Mouse (Mus musculus) adrenal gland (tissue): ENCODE data around the gene Vamp2.

Source experiments
- intact Hi-C: fragments of 180-260 bp; cut with DNase I; formaldehyde crosslinking; loops from one replicate; pipeline ENCODE4 v1.15.1; 2025

Gene Vamp2

GRCm38 (mm10) chr11:69096987-69097900 is 9.0 kb downstream of the Vamp2 start:
- intact Hi-C loops = loop anchor here (10.0 kb wide), 1 partner anchor 318 kb away; the partner anchor contains the start of gene Kdm6b

GRCm38 (mm10) chr11:69098039-69098761 is 9.9 kb downstream of the Vamp2 start:
- intact Hi-C loops = loop anchor here (10.0 kb wide), 1 partner anchor 317 kb away; the partner anchor contains the start of gene Kdm6b

GRCm38 (mm10) chr11:69098762-69099091 is 10.4 kb downstream of the Vamp2 start:
- intact Hi-C loops = loop anchor here (10.0 kb wide), 1 partner anchor 316 kb away; the partner anchor contains the start of gene Kdm6b

- intact Hi-C loops = loop anchor here (10.0 kb wide), 1 partner anchor 315 kb away; the partner anchor contains the start of gene Kdm6b
Measured at GRCm38 (mm10) chr11:69099177-69099914, 11.1 kb downstream of the Vamp2 start.

GRCm38 (mm10) chr11:69099915-69100345 is 11.6 kb downstream of the Vamp2 start:
- intact Hi-C loops = loop anchor here (10.0 kb wide), 1 partner anchor 315 kb away; the partner anchor contains the start of gene Kdm6b

GRCm38 (mm10) chr11:69100639-69101360 is 12.5 kb downstream of the Vamp2 start:
- intact Hi-C loops = no loop called here

GRCm38 (mm10) chr11:69101604-69102402 is 13.5 kb downstream of the Vamp2 start:
- intact Hi-C loops = no loop called here

GRCm38 (mm10) chr11:69102403-69102725 is 14.1 kb downstream of the Vamp2 start:
- intact Hi-C loops = no loop called here

GRCm38 (mm10) chr11:69103121-69103520 is 14.8 kb downstream of the Vamp2 start:
- intact Hi-C loops = no loop called here

GRCm38 (mm10) chr11:69103531-69104435 is 15.5 kb downstream of the Vamp2 start:
- intact Hi-C loops = no loop called here

GRCm38 (mm10) chr11:69104487-69104886 is 16.2 kb downstream of the Vamp2 start:
- intact Hi-C loops = no loop called here

- intact Hi-C loops = no loop called here
Measured at GRCm38 (mm10) chr11:69105227-69105626, 16.9 kb downstream of the Vamp2 start.

GRCm38 (mm10) chr11:69105796-69106195 is 17.5 kb downstream of the Vamp2 start:
- intact Hi-C loops = no loop called here

- intact Hi-C loops = no loop called here
Measured at GRCm38 (mm10) chr11:69106299-69106698, 18.0 kb downstream of the Vamp2 start.

- intact Hi-C loops = no loop called here
Measured at GRCm38 (mm10) chr11:69106842-69107241, 18.6 kb downstream of the Vamp2 start.

GRCm38 (mm10) chr11:69107676-69108075 is 19.4 kb downstream of the Vamp2 start:
- intact Hi-C loops = no loop called here

- intact Hi-C loops = no loop called here
Measured at GRCm38 (mm10) chr11:69108223-69108622, 19.9 kb downstream of the Vamp2 start.

GRCm38 (mm10) chr11:69109032-69109900 is 21.0 kb downstream of the Vamp2 start:
- intact Hi-C loops = no loop called here
